Mouse (Mus musculus) kidney, postnatal 4 days (tissue): ENCODE data around the gene Samd11.

Experiments
- DNase-seq, 2 experiments: peaks; one replicate each; pipeline ENCODE4 v3.0.0; 2021; ENCODE audit warnings: mixed read lengths in 2 of 2

Samd11 gene

GRCm38 (mm10) chr4:156213134-156213533, 42.3 kb downstream of the Samd11 start:
- no peak for DNase-seq

GRCm38 (mm10) chr4:156209963-156210635, 45.4 kb downstream of the Samd11 start:
- no peak for DNase-seq

GRCm38 (mm10) chr4:156208872-156209271, 46.6 kb downstream of the Samd11 start:
- no peak for DNase-seq

GRCm38 (mm10) chr4:156203413-156204131, 51.9 kb downstream of the Samd11 start:
- DNase-seq: peak; percentile 59 to 70

GRCm38 (mm10) chr4:156203001-156203412, 52.5 kb downstream of the Samd11 start, which contains the start of gene AW011738:
Gene AW011738, plus strand, starts transcription at chr4:156203304.
- peak; percentile 82 to 88 for DNase-seq

GRCm38 (mm10) chr4:156202462-156202893, 53.0 kb downstream of the Samd11 start:
- DNase-seq: no peak

- no peak for DNase-seq
These were observed 54.6 kb downstream of the Samd11 start, which contains the start of gene Isg15 for GRCm38 (mm10) chr4:156200623-156201475. Gene Isg15, minus strand, starts transcription at chr4:156200818.

GRCm38 (mm10) chr4:156197829-156198205, 57.6 kb downstream of the Samd11 start:
- peak; percentile 96 to 98 for DNase-seq

GRCm38 (mm10) chr4:156197131-156197828, 58.2 kb downstream of the Samd11 start, which contains the start of gene Agrn:
Gene Agrn, minus strand, starts transcription at chr4:156197488.
- DNase-seq: peak; percentile 80 to 88
